Mouse (Mus musculus) colon, adult 2 months (tissue): ENCODE data around the gene Slc25a22. TPM values are rescaled to one million over a fixed set of nuclear protein-coding genes. Genes with fewer than 3 reads are reported as not detected.

Experiments used
- polyA plus RNA-seq: library from polyadenylated mRNA; depleted of rRNA; stranded (reverse); fragments of >200 nt; gene quantifications from 2 replicates; pipeline ENCODE4 v1.2.3, GENCODE M21; 2012; rRNA removed

Slc25a22 gene
- 65.1 and 72.7 TPM in 2 replicates for polyA plus RNA-seq

GRCm38 (mm10) chr7:141437178-141438120 is at the start of gene Slc25a22:
TSS of gene Slc25a22 (minus strand) at chr7:141437892.

GRCm38 (mm10) chr7:141475011-141475804 is 37.5 kb upstream of the Slc25a22 start, which contains the start of the genes Polr2l and Tspan4:
TSS of gene Polr2l (minus strand) at chr7:141475132.
TSS of gene Tspan4 (plus strand) at chr7:141475240.

GRCm38 (mm10) chr7:141467230-141468030 is 29.7 kb upstream of the Slc25a22 start, which contains the start of gene Cd151:
TSS of gene Cd151 (plus strand) at chr7:141467392.

GRCm38 (mm10) chr7:141460391-141461113 is 22.9 kb upstream of the Slc25a22 start, which contains the start of gene Cracr2b:
TSS of gene Cracr2b (plus strand) at chr7:141461094.

GRCm38 (mm10) chr7:141454967-141455551 is 17.4 kb upstream of the Slc25a22 start, which contains the start of gene Pnpla2:
TSS of gene Pnpla2 (plus strand) at chr7:141455198.

GRCm38 (mm10) chr7:141447110-141447991 is 9.7 kb upstream of the Slc25a22 start, which contains the start of gene Rplp2:
TSS of gene Rplp2 (plus strand) at chr7:141447370.

GRCm38 (mm10) chr7:141443828-141444237 is 6.1 kb upstream of the Slc25a22 start, which contains the start of gene Pidd1:
TSS of gene Pidd1 (minus strand) at chr7:141444025.

GRCm38 (mm10) chr7:141429310-141429709 is 8.4 kb downstream of the Slc25a22 start, which contains the start of gene Cend1:
TSS of gene Cend1 (minus strand) at chr7:141429491.

GRCm38 (mm10) chr7:141413809-141414584 is 23.7 kb downstream of the Slc25a22 start, which contains the start of gene Gatd1:
TSS of gene Gatd1 (minus strand) at chr7:141414136.

GRCm38 (mm10) chr7:141391625-141392551 is 45.8 kb downstream of the Slc25a22 start, which contains the start of gene Taldo1:
TSS of gene Taldo1 (plus strand) at chr7:141392199.

Other genes starting within 250 kb of the Slc25a22 start
- gene Hras, start 243.9 kb downstream of the Slc25a22 start, polyA plus RNA-seq, result 86.0 and 86.1 TPM in 2 replicates
- 11.4 and 11.6 TPM in 2 replicates for gene Lrrc56, start 243.7 kb downstream of the Slc25a22 start, polyA plus RNA-seq
- 11.8 and 12.9 TPM in 2 replicates for gene Lmntd2, start 223.8 kb downstream of the Slc25a22 start, polyA plus RNA-seq
- gene Rassf7, start 222.0 kb downstream of the Slc25a22 start, polyA plus RNA-seq, result 224 and 235 TPM in 2 replicates
- 20.1 and 28.0 TPM in 2 replicates for gene Phrf1, start 209.1 kb downstream of the Slc25a22 start, polyA plus RNA-seq
- 200 and 285 TPM in 2 replicates for gene Irf7, start 171.4 kb downstream of the Slc25a22 start, polyA plus RNA-seq
- gene Cdhr5, start 161.1 kb downstream of the Slc25a22 start, polyA plus RNA-seq, result 405 and 478 TPM in 2 replicates
- 105 and 193 TPM in 2 replicates for gene Sct, start 158.8 kb downstream of the Slc25a22 start, polyA plus RNA-seq
- 0.13 and 0.29 TPM in 2 replicates for gene Drd4, start 145.9 kb downstream of the Slc25a22 start, polyA plus RNA-seq
- gene Deaf1, start 110.2 kb downstream of the Slc25a22 start, polyA plus RNA-seq, result 21.1 and 26.0 TPM in 2 replicates
- 22.3 and 31.1 TPM in 2 replicates for gene Tmem80, start 110.2 kb downstream of the Slc25a22 start, polyA plus RNA-seq
- 257 and 334 TPM in 2 replicates for gene Eps8l2, start 99.0 kb downstream of the Slc25a22 start, polyA plus RNA-seq
- 262 and 282 TPM in 2 replicates for gene Taldo1, start 45.7 kb downstream of the Slc25a22 start, polyA plus RNA-seq
- 61.5 and 75.6 TPM in 2 replicates for gene Gatd1, start 23.8 kb downstream of the Slc25a22 start, polyA plus RNA-seq
- gene Cend1, start 8.4 kb downstream of the Slc25a22 start, polyA plus RNA-seq, result 2.0 and 2.2 TPM in 2 replicates
- 11.9 and 14.2 TPM in 2 replicates for gene Pidd1, start 6.1 kb upstream of the Slc25a22 start, polyA plus RNA-seq
- gene Rplp2, start 9.5 kb upstream of the Slc25a22 start, polyA plus RNA-seq, result 439 and 527 TPM in 2 replicates
- 212 and 220 TPM in 2 replicates for gene Pnpla2, start 17.3 kb upstream of the Slc25a22 start, polyA plus RNA-seq
- gene Cracr2b, start 23.2 kb upstream of the Slc25a22 start, polyA plus RNA-seq, result 147 and 153 TPM in 2 replicates
- 370 and 431 TPM in 2 replicates for gene Cd151, start 29.5 kb upstream of the Slc25a22 start, polyA plus RNA-seq
- gene Polr2l, start 37.2 kb upstream of the Slc25a22 start, polyA plus RNA-seq, result 27.1 and 30.2 TPM in 2 replicates
- 30.1 and 34.6 TPM in 2 replicates for gene Tspan4, start 37.3 kb upstream of the Slc25a22 start, polyA plus RNA-seq
- gene Chid1, start 102.0 kb upstream of the Slc25a22 start, polyA plus RNA-seq, result 37.4 and 44.9 TPM in 2 replicates
- gene Ap2a2, start 124.3 kb upstream of the Slc25a22 start, polyA plus RNA-seq, result 38.8 and 43.3 TPM in 2 replicates
- gene Muc6, start 217.4 kb upstream of the Slc25a22 start, polyA plus RNA-seq, result 0.14 and 0.29 TPM in 2 replicates